ENCODE assay signal across 13 mouse cellular contexts in the genomic region with DNA sequence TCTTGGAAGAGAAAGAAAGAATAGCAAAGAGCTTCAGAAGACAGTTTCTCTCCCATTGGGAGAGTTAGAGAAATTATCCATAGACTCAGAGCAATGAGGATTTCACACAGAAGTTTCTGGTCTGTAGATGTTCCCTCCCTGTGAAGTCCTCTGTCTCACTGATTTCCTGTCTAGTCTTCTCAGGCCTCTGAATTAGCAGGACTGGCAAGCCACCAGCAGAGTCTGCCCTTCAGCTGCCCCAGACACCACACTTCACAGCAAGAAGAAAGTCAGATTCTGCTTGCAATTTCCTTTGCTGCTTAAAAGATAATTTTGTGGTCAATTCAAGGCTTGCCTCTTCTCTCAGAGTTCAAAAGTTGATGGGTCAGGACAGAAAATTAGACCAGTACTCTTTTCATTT.
DNase-seq lines count a peak whose midpoint lies in the region; TF ChIP-seq lines count a peak whose summit lies in the region.
"Had no signal": no experiment of that assay in that cellular context is flagged by ENCODE, and none has a peak within 500 bp of the region (broad histone marks: within the 10 kb centered on the region; RNA-seq: fewer than 3 reads in every experiment).

No protein-coding gene starts in this region.

- H3K4me3 ChIP-seq in kidney, adult 2 months (ENCODE audit: insufficient read depth, low read depth, low read length), result no peak overlapping the region
- H3K4me3 ChIP-seq: embryonic facial prominence, embryonic 13.5 days; forebrain, embryonic 12.5 days; hindbrain, embryonic 13.5 days; liver, embryonic 13.5 days had no signal

- H3K36me3 ChIP-seq in kidney, adult 2 months (ENCODE audit: control insufficient read depth, insufficient read depth, low read length), result no peaks in the 10 kb centered on the region
- H3K36me3 ChIP-seq: embryonic facial prominence, embryonic 13.5 days; forebrain, embryonic 12.5 days; hindbrain, embryonic 13.5 days; liver, embryonic 13.5 days had no signal

- H3K27ac ChIP-seq in kidney, adult 2 months (ENCODE audit: insufficient read depth, low read depth, low read length), result no peak overlapping the region
- H3K27ac ChIP-seq: embryonic facial prominence, embryonic 13.5 days; forebrain, embryonic 12.5 days; hindbrain, embryonic 13.5 days; liver, embryonic 13.5 days had no signal

- peak; percentile 14 for DNase-seq in adrenal gland, postnatal 14 days
- DNase-seq in adrenal gland, adult 18-20 months (ENCODE audit: low spot score in 2 of 2), result no peak
- peak; percentile 57 for DNase-seq in layer of hippocampus, adult 9-11 months
- no peak for DNase-seq in layer of hippocampus, postnatal 10 days (ENCODE audit: low spot score in 2 of 2)
- DNase-seq in kidney, adult 2 months, result peak; percentile 69
- DNase-seq in lung, postnatal 10 days, result peak; percentile 40
- no peak for DNase-seq in gastrocnemius, postnatal 10 days
- no peak for DNase-seq in thymus, postnatal 10 days (ENCODE audit: low spot score in 2 of 2)
- DNase-seq: cerebellum, postnatal 36 days; liver, embryonic 13.5 days had no signal

- no peak for TF ChIP-seq POLR2A in kidney, adult 2 months (IDR thresholded peaks at IDR 0.05; ENCODE audit: low read depth, low read length)

- TF ChIP-seq CTCF in kidney, adult 2 months (conservative IDR thresholded peaks at IDR 0.05; ENCODE audit: insufficient read depth, insufficient read length, low read depth, low read length), result no peak

- no peaks in the 10 kb centered on the region for H3K4me1 ChIP-seq in kidney, adult 2 months (ENCODE audit: control insufficient read depth, insufficient read depth, low read length)
- H3K4me1 ChIP-seq: embryonic facial prominence, embryonic 13.5 days; forebrain, embryonic 12.5 days; hindbrain, embryonic 13.5 days; liver, embryonic 13.5 days had no signal

- no peaks in the 10 kb centered on the region for H3K27me3 ChIP-seq in kidney, adult 2 months (replicated peaks; ENCODE audit: control insufficient read depth, insufficient read depth, low read length)
- H3K27me3 ChIP-seq: embryonic facial prominence, embryonic 13.5 days; forebrain, embryonic 12.5 days; hindbrain, embryonic 13.5 days; liver, embryonic 13.5 days had no signal

Comparison
In these comparisons a context has a peak if more than half of its experiments do, and no peak if none do; other contexts are left out.
1. DNase-seq: peak in adrenal gland, postnatal 14 days (single experiment), layer of hippocampus, adult 9-11 months (single experiment), kidney, adult 2 months (single experiment) and lung, postnatal 10 days (single experiment); none in adrenal gland, adult 18-20 months (0 of 2), layer of hippocampus, postnatal 10 days (0 of 2), gastrocnemius, postnatal 10 days (single experiment) and thymus, postnatal 10 days (0 of 2).